Mouse (Mus musculus) gastrocnemius, postnatal 25 days (tissue): ENCODE measurements at regions not wholly inside any gene's neighbourhood (a gene's known extent, or its start where the extent isn't known, plus 50 kb on each side); places are given as distances from the start of the nearest gene placed in this dataset.

Experiments
- DNase-seq: peaks from one replicate; pipeline ENCODE4 v3.0.0; 2022

- DNase-seq = no peak
These were observed 66.2 kb upstream of the Glrp1 start for GRCm38 (mm10) chr1:88575917-88576669.

- no peak for DNase-seq
These were observed 65.4 kb upstream of the Glrp1 start for GRCm38 (mm10) chr1:88575291-88575690.

- no peak for DNase-seq
These were observed 62.3 kb upstream of the Glrp1 start for GRCm38 (mm10) chr1:88572161-88572560.

DNA sequence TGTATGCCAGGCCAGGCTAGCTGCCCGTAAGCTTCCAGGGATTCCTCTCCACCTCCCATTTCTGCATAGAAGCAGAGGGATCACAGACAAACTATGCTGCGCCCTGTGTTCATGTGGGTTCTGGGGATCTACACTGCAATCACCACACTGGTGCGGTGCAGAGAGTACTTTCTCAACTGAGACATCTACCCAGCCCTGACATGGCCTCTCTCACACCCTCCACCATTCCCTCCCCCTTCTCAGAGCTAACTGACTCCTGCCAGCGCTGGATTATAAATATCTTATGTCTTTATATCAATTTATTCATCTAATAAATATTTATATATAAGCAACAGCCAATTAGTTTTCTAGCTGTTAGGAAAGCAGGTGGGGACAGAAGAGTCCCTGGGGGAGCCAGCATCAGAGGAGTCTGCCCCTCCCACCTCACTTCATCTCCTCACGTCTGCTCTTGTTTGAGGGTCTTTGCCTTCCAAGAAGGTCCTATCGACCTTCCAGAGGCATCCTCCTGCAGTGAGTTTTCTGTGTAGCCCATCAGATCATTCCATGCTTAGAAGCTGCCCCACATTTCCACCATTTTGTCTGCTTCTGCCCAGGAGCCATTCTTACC is 58.7 kb upstream of the Glrp1 start:
- DNase-seq = no peak

DNA sequence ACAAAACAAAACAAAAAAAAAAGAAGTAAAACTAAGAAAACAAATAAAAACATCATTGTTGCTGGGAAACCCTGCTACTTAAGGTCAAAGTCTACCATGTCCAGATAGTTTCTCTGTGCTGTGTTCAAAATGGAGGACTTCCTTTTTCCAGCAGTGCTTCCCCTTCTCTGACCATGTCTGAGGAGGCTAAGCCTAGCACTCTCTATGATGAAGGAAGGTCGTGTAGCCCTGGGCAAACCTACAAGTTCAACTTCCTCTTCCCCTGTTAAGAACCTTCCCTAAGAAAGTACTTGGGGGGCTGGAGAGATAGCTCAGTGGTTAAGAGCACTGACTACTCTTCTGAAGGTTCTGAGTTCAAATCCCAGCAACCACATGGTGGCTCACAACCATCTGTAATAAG is 57.3 kb upstream of the Glrp1 start:
- DNase-seq = no peak

DNA sequence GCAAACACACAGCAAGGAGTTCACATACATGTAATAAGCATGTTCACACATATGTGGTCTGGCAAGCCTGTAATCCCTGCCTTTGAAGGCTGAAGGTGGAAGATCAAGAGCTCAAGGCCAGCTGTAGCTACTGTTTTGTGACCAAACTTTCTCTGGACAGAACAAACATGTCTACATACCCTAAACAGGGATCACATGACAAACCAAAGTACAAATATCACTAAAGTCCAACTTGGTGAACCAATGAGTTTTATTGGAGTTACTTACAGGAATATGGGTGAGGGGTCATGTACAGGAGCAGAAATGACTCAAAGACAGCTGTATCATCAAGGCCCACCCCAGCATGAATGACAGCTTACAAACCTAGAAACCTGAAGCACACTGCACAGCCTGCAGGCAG is 56.6 kb upstream of the Glrp1 start:
- DNase-seq = no peak

DNA sequence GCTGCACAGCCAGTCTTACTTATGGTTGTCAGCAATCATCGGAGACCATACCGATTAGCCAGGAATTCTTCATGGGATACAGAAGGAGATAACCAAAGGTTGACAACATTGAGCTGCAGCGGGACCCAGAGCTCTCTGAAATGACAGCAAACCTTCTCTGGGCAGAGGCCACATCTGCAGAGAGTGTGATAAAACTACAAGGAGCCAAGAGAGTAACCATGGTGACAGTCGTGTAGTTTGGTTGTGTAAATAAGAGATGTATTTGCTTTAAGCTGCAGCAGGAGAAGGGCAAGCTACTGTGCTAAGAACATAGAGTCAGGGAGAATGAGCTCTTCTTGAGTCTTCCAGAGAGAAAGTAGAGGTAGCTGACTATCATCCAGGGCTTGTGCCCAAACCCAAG is 55.0 kb upstream of the Glrp1 start:
- no peak for DNase-seq

- DNase-seq = peak; percentile 44
These were observed 52.5 kb upstream of the Glrp1 start for GRCm38 (mm10) chr1:88562361-88562760.

DNA sequence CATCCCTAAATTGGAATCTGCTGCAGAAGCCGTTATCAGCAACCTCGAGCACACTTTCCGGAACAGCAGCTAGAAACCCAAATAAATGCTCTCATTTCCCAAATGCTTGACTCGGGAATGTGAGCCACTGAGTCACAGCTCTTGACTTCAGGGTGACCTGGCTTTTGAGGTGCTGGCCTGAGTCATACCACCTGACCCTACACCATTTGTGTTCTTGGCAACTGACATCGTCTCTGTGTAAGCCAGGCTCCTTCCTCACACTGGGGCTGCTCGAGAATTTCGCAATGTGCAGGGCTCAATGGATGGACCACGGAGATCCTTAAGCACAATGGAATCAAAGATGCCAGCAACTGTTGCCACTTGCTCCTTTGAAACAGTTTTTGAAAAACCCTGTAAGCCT is 50.9 kb upstream of the Glrp1 start:
- DNase-seq = no peak
